Mouse (Mus musculus) G1E (cell line): ENCODE measurements around the gene Irgq. TPM values are rescaled to one million over a fixed set of nuclear protein-coding genes. Genes with fewer than 3 reads are reported as not detected.

Experiments
- ATAC-seq: 2 replicates; pipeline ENCODE4 v1.8.0; 2016; ENCODE audit warnings: mild to moderate bottlenecking; ENCODE audit not compliant: insufficient number of reproducible peaks, poor library complexity, low FRiP score, severe bottlenecking; ENCODE audit errors: extremely low read depth
- DNase-seq: peaks from one replicate; pipeline ENCODE4 v3.0.0; 2012; ENCODE audit warnings: low spot score
- H3K27me3 ChIP-seq: 2 replicates; pipeline ENCODE4 v1.6.1; 2012; ENCODE audit warnings: mild to moderate bottlenecking, low read length, inconsistent platforms; ENCODE audit not compliant: insufficient read depth
- H3K36me3 ChIP-seq: replicated peaks from 2 replicates; pipeline ENCODE3; 2012; ENCODE audit warnings: mild to moderate bottlenecking, inconsistent platforms
- H3K4me1 ChIP-seq: 2 replicates; pipeline ENCODE4 v1.6.1; 2012; ENCODE audit warnings: low read depth, low read length, inconsistent platforms, mixed read lengths; ENCODE audit not compliant: insufficient read depth
- H3K4me3 ChIP-seq: 2 replicates; pipeline ENCODE4 v1.5.1; 2012; ENCODE audit warnings: low read depth, mild to moderate bottlenecking, inconsistent platforms, low read length, moderate library complexity, mixed read lengths
- H3K9me3 ChIP-seq: replicated peaks from 2 replicates; pipeline ENCODE4 v1.6.1; 2012; ENCODE audit warnings: inconsistent platforms
- CTCF ChIP-seq: IDR thresholded peaks from 2 replicates; pipeline ENCODE4 v1.5.1; 2012; ENCODE audit warnings: low read depth, low read length, inconsistent platforms, mixed read lengths
- GATA1 ChIP-seq: IDR thresholded peaks from 2 replicates; pipeline ENCODE4 v1.6.1; 2012; ENCODE audit warnings: borderline replicate concordance, low read length, inconsistent platforms, mixed read lengths
- GATA2 ChIP-seq: IDR thresholded peaks from 2 replicates; pipeline ENCODE4 v1.6.1; 2012; ENCODE audit warnings: low read depth, low read length, inconsistent platforms, borderline replicate concordance
- POLR2AphosphoS5 ChIP-seq: IDR thresholded peaks from 2 replicates; pipeline ENCODE4 v1.6.1; 2012; ENCODE audit warnings: low read depth, low read length, inconsistent platforms; ENCODE audit not compliant: insufficient replicate concordance
- TAL1 ChIP-seq: conservative IDR thresholded peaks from 2 replicates; pipeline ENCODE4 v1.6.1; 2012; ENCODE audit warnings: low read depth, low read length, inconsistent platforms, mixed read lengths
- polyA plus RNA-seq: library from polyadenylated mRNA; stranded (reverse); fragments of >175 nt; gene quantifications from 2 replicates; pipeline ENCODE4 v1.2.3, GENCODE M21; 2012
- total RNA-seq, 2 experiments: library from RNA; stranded (forward) in 1 of 2; stranded (reverse) in 1 of 2; fragments of 200-1000 nt in 1 of 2; fragments of >200 nt in 1 of 2; fragmentation: Nextera tagmentation in 1 of 2; gene quantifications; 2 replicates each; pipeline ENCODE4 v1.2.3; 2014 to 2017

Irgq gene
- total and polyA plus RNA-seq, 3 experiments: 3.6 to 5.5 (median 4.0) TPM

GRCm38 (mm10) chr7:24522805-24523204 is 7.7 kb upstream of the Irgq start:
- Histone ChIP-seq H3K36me3 (no peaks in the 10 kb centered on the region), H3K4me1 (0 out of 2 replicates have a peak, but pooled peaks cover 5% of the 10 kb centered on the region), H3K4me3 (no peak overlapping the region), H3K27me3 (peaks cover 25% of the 10 kb centered on the region), H3K9me3 (no peaks in the 10 kb centered on the region)
- TF ChIP-seq GATA1 (no peak), CTCF (no peak), POLR2AphosphoS5 (no peak), GATA2 (no peak), TAL1 (no peak)
- no peak for DNase-seq
- ATAC-seq: no peak

GRCm38 (mm10) chr7:24523723-24524122 is 6.8 kb upstream of the Irgq start:
- DNase-seq (no peak), ATAC-seq (no peak)
- Histone ChIP-seq H3K9me3 (no peaks in the 10 kb centered on the region), H3K27me3 (peaks cover 25% of the 10 kb centered on the region), H3K4me1 (peaks cover 6% of the 10 kb centered on the region; the same call in 1 of the 2 replicates), H3K36me3 (peaks cover under 1% of the 10 kb centered on the region), H3K4me3 (no peak overlapping the region)
- no peak for TF ChIP-seq GATA1

DNA sequence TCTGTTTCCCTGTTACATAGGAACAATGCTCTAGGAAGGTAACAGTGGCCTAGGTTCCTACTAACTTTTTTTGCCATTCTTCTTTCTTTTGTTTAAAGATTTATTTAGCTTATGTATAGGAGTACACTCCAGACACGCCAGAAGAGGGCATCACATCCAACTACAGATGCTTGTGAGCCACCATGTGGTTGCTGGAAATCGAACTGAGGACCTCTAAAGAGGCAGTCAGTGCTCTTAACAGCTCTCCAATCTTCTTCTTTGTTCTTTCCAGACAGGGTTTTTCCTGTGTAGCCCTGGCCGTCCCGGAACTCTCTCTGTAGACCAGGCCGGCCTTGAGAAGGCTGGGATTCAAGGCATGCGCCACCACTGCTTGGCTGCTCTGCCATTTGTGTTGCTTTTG is 5.5 kb upstream of the Irgq start:
- TF ChIP-seq TAL1: no peak
- no peak for TF ChIP-seq GATA1
- TF ChIP-seq POLR2AphosphoS5: no peak
- no peak for TF ChIP-seq GATA2
- no peak for TF ChIP-seq CTCF
- no peaks in the 10 kb centered on the region for H3K9me3 ChIP-seq
- no peak overlapping the region for H3K4me3 ChIP-seq
- ATAC-seq (no peak), DNase-seq (no peak)
- H3K36me3 ChIP-seq: peaks cover 3% of the 10 kb centered on the region
- H3K4me1 ChIP-seq: peaks cover 17% of the 10 kb centered on the region
- peaks cover 25% of the 10 kb centered on the region for H3K27me3 ChIP-seq

GRCm38 (mm10) chr7:24525686-24526420 is 4.6 kb upstream of the Irgq start:
- DNase-seq (no peak), ATAC-seq (no peak)
- TF ChIP-seq POLR2AphosphoS5 (no peak), GATA2 (no peak), TAL1 (no peak)

GRCm38 (mm10) chr7:24528861-24529260 is 1.6 kb upstream of the Irgq start:
- Histone ChIP-seq H3K36me3 (peaks cover 28% of the 10 kb centered on the region), H3K27me3 (peaks cover 3% of the 10 kb centered on the region; the same call in 1 of the 2 replicates), H3K9me3 (no peaks in the 10 kb centered on the region), H3K4me3 (no peak overlapping the region), H3K4me1 (peaks cover 32% of the 10 kb centered on the region)
- DNase-seq (no peak), ATAC-seq (no peak)
- TF ChIP-seq POLR2AphosphoS5 (no peak), GATA2 (no peak), TAL1 (no peak)

More at GRCm38 (mm10) chr7:24525686-24526420, 4.6 kb upstream of the Irgq start:
- peaks cover 17% of the 10 kb centered on the region for H3K4me1 ChIP-seq
- H3K36me3 ChIP-seq: peaks cover 3% of the 10 kb centered on the region
- H3K9me3 ChIP-seq: no peaks in the 10 kb centered on the region
- H3K4me3 ChIP-seq: no peak overlapping the region
- peaks cover 22% of the 10 kb centered on the region for H3K27me3 ChIP-seq

DNA sequence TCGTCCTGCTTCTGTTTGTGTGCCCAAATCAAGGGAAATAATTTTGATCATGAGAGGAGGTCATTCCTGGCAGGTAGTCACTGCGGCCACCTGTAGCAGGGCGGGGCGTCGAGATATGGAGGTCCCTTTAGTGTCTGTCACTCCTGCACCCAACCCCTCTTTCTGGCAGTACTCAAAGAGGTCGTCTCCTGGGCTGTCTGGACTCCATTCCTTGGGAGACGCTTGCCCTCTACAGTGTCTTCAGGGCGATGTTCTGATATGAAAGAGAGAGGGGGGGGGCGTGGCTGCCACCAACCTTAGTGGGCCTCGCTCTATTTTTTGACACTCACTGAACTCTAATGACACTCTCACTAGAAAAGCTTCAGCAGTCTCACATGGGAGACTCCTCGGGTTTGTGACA is 909 bp upstream of the Irgq start:
- peaks cover 35% of the 10 kb centered on the region for H3K36me3 ChIP-seq
- peak overlapping the region; percentile 74 for H3K4me3 ChIP-seq
- DNase-seq (no peak), ATAC-seq (no peak)
- no peaks in the 10 kb centered on the region for H3K9me3 ChIP-seq
- peaks cover 32% of the 10 kb centered on the region for H3K4me1 ChIP-seq
- TF ChIP-seq GATA2 (no peak), GATA1 (no peak), POLR2AphosphoS5 (no peak), CTCF (no peak), TAL1 (no peak)
- peaks cover 3% of the 10 kb centered on the region; the same call in 1 of the 2 replicates for H3K27me3 ChIP-seq
